Mouse (Mus musculus): ENCODE data around the gene Slc25a34.

The Slc25a34 gene

GRCm38 (mm10) chr4:141623666-141624065, at the start of gene Slc25a34:
TSS of gene Slc25a34 (minus strand) at chr4:141623821.
- no peak for DNase-seq

GRCm38 (mm10) chr4:141672325-141672724, 48.7 kb upstream of the Slc25a34 start:
- no peak for DNase-seq

GRCm38 (mm10) chr4:141671389-141671788, 47.8 kb upstream of the Slc25a34 start:
- no peak for DNase-seq

DNA sequence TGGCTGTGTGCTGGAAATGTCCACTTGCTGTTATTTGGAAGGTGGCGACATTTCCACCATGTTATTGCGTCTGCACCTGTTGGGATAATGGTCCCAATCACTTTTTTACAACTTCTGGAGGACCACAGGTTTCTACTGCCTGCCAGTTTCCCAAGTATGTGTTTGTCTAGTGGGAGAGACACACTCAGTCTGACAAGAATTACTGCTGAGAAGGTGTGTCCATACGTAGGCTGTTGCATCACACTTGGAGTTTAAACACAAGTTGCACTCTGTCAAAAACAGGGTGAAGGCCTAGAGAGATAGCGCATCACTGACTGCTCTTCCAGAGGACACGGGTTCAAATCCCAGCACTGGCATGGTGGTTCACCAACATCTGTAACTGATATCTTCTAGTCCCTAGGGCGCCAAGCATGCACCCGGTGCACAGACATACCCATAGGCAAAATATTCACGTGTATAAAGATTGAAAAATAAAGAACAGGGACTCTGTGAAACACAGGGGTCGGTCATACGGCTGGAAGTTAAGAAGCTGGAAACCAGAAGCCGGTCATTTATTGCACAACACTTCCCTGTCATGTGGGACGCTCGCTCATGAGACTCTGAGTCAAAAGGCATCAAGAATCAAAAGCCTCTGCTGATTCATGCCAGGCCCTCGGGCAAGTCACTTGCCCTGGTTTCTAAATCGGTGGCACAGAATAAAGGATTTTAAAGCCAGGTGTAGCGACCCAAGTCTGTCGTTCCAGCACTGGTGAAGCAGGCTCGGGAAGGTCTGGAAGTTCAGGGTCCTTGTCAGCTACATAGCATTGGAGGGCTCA, 46.5 kb upstream of the Slc25a34 start:
- DNase-seq, result no peak

DNA sequence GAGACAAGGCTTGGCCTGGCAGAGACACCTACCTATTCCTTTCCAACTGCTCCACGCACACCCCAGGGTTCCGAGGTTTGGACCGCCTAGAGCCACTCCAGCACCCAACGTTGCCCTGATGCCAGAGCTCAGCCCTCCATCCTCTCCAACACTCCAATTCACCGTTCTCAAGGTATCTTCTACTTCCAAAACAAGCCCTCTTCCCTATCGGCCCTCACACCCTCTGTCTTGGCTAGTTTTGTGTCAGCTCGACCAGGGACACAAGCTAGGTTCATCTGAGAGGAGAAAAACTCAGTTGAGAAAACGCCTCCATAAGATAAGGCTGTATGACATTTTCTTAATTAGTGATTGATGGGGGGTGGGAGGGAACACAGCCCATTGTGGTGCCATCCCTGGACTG, 41.2 kb upstream of the Slc25a34 start, which contains the start of gene Plekhm2:
Plekhm2 (minus strand) TSS at position 101 of the 400 bp plus-strand sequence.
- no peak for DNase-seq

DNA sequence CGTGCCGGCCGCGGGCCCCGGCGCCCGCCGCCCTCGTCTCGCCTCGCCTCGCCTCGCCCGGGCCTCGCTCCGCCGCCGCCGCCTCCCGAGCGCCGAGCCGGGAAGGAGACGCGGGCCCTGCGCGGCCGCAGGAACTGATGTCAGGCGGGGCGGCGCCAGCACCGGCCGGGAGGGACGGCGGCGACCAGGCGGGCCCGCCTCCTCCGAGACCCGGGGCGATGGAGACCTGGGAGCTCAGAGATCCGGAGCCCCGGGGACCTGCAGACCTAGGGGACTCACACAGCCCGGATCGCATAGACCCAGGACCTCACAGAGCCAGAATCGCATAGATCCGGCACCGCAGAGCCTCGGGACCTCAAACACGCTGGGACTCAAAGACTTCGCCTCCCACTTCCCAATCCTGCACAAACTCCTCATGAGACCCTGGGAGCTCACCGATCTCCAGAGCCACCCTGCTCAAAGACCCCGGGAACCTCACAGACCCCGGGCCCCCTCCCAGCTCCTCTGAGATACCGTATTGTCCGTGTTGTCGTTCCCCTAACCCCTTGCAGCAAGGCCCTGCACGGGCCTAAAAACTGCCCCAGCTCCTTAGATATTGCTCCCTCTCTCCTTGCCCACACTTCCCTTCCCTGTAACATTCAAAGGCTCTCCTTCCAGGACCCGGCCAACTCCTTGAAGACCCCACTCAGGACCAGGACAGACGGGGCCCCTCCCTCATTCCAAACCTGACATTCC, 40.6 kb upstream of the Slc25a34 start:
- peak; percentile 82 to 88 for DNase-seq

GRCm38 (mm10) chr4:141663122-141663931, 39.7 kb upstream of the Slc25a34 start:
- peak; percentile 29 to 52 for DNase-seq

DNA sequence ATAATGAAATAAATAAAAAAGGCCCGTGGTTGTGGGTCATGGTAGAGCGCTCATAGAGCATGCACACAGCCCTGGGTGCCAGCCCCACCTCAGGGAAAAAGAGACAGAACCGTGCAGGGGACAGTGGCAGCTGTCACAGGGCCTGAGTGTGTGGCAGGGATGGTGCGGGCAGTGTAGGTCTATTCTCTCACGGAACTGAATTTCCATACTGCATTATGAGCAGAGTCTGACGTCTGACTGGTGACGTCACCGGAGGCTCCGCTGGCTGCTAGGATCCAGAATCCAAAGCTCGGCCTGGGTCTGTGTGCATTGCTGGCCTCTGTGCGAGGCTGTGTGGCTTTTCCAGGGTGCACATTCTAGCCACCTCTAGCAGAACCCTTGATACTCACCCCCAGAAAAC, 37.3 kb upstream of the Slc25a34 start:
- DNase-seq, result no peak

DNA sequence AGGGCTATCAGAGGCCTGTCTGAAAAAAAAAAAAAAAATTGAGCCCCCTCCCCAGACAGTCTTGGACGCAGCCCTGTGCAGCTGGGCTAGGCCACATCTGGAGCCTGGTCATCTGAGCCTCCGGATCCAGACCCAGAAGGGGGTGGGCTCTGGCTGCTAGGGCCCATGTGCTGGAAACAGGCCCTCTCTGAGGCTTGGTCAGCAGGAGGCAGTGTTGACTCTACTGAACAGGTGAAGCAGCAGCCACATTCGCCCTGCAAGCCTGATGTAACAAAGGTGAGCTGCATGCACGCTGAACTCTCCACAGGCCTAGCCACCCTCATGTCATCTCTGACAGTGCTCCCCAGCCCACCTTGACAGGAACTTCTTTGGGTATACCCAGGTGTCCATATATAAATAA, 36.1 kb upstream of the Slc25a34 start:
- DNase-seq, result no peak

GRCm38 (mm10) chr4:141658846-141659484, 35.3 kb upstream of the Slc25a34 start:
- DNase-seq, result no peak

DNA sequence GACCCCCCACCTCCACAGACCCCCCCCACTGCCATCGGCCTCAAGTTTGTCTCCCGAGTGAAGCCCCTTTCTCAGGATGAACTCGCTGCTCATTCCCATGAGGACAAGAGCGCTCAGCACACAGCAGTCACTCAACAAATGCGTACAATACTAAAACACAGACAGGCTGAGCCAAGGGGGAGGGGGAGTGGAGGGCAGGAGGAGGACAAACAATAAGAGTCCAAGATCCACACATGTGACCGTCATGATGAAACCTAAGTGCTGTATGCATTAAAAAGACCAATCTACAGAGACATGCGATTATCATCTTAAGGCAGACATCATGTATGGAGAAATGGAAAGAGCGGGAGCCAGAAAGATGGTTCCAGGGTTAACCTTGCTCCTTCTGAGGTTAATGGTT, 33.3 kb upstream of the Slc25a34 start:
- DNase-seq, result no peak

- DNase-seq, result peak; percentile 62 to 67
Measured at GRCm38 (mm10) chr4:141655908-141656608, 32.4 kb upstream of the Slc25a34 start.

GRCm38 (mm10) chr4:141654509-141654908, 30.9 kb upstream of the Slc25a34 start:
- DNase-seq, result no peak

GRCm38 (mm10) chr4:141653813-141654212, 30.2 kb upstream of the Slc25a34 start:
- no peak for DNase-seq

DNA sequence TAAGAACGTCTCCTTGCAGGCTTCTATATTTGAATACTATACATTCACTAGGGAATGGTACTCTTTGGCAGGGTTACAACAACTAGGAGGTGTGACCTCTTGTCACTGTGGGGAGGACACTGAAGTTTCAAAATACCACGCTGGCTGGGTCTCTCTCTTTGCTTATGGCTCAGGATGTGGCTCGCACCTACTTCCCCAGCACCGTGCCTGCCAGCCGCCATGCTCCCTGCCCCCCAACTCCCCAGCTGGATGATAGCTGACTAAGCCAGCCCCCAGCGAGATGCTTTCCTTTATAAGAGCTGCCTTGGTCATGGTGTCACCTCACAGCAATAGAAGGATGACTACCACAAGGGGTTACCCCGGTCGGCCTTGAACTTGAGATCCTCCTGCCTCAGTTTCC, 29.4 kb upstream of the Slc25a34 start:
- no peak for DNase-seq

GRCm38 (mm10) chr4:141651944-141652343, 28.3 kb upstream of the Slc25a34 start:
- no peak for DNase-seq

- no peak for DNase-seq
Measured at GRCm38 (mm10) chr4:141651286-141651685, 27.7 kb upstream of the Slc25a34 start.

DNA sequence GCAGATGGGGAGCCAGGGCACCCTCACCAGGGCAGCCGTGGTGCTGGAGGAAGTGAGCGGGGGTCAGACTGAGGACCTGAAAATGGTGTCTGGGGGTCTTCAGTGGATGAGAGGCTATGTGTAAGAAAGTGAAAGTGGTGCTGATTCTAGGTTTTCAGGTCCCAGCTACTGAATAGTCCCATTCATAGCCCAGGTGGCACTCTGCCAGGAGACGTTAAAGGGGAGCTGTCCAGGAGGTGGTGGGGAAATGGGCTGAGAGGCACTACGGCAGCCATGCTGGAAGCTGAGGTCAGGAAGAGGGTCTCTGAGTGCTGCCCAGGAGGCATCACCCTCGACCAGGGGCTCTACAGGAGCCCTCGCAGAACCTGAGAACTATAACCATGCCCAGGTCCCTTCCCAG, 25.6 kb upstream of the Slc25a34 start:
- no peak for DNase-seq

GRCm38 (mm10) chr4:141648262-141648661, 24.6 kb upstream of the Slc25a34 start:
- DNase-seq, result no peak

DNA sequence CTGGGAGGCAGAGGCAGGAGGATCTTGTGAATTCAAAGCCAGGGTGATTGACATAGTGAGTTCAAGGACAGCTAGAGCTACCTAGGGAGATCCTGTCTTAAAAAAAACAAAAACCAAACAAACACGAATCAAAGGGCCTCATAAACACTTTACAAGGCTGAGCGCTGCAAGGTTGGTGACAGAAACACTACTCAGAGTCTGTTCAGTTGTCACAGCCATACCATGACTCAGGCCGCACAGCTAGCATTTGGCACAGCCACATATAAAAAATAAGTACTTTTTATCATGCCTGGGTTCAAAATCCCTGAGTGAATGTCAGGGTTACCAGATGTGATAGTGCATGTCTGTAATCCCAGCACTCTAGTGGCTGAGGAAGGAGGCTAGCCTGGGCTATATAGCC, 23.6 kb upstream of the Slc25a34 start:
- DNase-seq, result no peak

DNA sequence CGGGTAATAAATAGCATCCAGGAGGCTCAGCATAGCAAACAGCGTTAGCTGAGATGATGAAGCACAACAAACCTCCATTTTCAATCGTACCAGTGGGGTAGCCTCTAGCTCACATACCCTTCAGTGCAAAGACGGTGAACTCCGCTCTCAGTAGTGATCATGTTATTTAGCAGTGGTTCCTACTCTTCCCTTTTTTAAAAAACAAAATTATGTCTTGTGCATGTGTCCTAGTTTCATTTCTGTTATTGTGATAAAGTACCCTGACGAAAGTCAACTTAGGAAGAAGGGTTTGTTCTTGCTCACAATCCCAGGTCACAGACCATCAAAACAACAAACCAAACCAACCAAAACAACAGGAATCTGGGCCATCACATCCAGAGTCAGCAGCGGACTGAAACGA, 22.4 kb upstream of the Slc25a34 start:
- DNase-seq, result no peak
